Mouse (Mus musculus) spleen, postnatal 14 days (tissue): Measurements from ENCODE around the gene Gm15114.
"Not testable (repeated sequence)": the region's sequence is repeated elsewhere in the genome, so short reads cannot be mapped to it uniquely, and the experiment has no call there.

Experiments used
- DNase-seq, 2 experiments: peaks; one replicate each; pipeline ENCODE4 v3.0.0; 2021 to 2022; ENCODE audit warnings: low spot score in 2 of 2

The Gm15114 gene

GRCm38 (mm10) chrX:148488649-148489048, at the start of gene Gm15114:
Gene Gm15114, plus strand, starts transcription at chrX:148488949.
- not testable (repeated sequence) for DNase-seq
